Mouse (Mus musculus): ENCODE measurements at regions not wholly inside any gene's neighbourhood (a gene's known extent, or its start where the extent isn't known, plus 50 kb on each side); places are given as distances from the start of the nearest gene placed in this dataset.

DNA sequence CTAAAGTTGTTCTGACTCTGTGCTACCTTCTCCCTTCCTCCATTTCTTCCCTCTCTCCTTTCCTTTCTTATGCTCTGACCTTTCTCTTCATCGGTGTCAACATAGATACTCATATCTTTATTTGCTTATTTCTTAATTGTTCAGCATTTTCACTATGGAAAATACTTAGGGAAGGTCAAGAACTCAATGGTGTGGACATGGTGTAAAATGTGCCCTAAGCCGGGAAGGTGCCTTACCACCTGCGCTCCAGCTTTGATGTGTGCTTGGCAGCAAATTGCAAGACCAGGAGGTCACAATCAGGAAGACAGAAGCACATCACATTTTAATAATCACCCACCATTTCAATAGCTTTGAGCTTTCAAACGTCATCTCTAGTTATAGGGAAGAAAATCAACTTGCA, 324.0 kb upstream of the Meis1 start:
- WGBS (ENCODE audit: insufficient replicate concordance) = 59% methylated on average over 4 of the region's 4 CpGs
- H3K27me3 ChIP-seq (ENCODE audit: control insufficient read depth, insufficient read depth, low read length) = no peaks in the 10 kb centered on the region
- TF ChIP-seq CTCF (IDR thresholded peaks at IDR 0.05; ENCODE audit: low read depth) (no peak), EP300 (IDR thresholded peaks at IDR 0.05; ENCODE audit: low read depth) (no peak)
- no peak overlapping the region for H3K4me3 ChIP-seq (ENCODE audit: insufficient read depth in 1 of 2, low read depth in 2 of 2, low read length in 2 of 2)
- no peak overlapping the region for H3K27ac ChIP-seq
- no peaks in the 10 kb centered on the region for H3K36me3 ChIP-seq (replicated peaks; ENCODE audit: control insufficient read depth, insufficient read depth, low read depth)
- no peaks in the 10 kb centered on the region for H3K4me1 ChIP-seq (replicated peaks; ENCODE audit: control insufficient read depth in 2 of 2, insufficient read depth in 2 of 2, low read length in 1 of 2)
- ATAC-seq (ENCODE audit: insufficient read depth) (no peak), DNase-seq (ENCODE audit: low read depth in 3 of 3, low spot score in 3 of 3) (no peak)
- H3K9me3 ChIP-seq (ENCODE audit: control insufficient read depth, low read length) = no peaks in the 10 kb centered on the region
- no peak overlapping the region for H3K9ac ChIP-seq (replicated peaks)
- no peak overlapping the region for H3K4me2 ChIP-seq (ENCODE audit: low read depth)

DNA sequence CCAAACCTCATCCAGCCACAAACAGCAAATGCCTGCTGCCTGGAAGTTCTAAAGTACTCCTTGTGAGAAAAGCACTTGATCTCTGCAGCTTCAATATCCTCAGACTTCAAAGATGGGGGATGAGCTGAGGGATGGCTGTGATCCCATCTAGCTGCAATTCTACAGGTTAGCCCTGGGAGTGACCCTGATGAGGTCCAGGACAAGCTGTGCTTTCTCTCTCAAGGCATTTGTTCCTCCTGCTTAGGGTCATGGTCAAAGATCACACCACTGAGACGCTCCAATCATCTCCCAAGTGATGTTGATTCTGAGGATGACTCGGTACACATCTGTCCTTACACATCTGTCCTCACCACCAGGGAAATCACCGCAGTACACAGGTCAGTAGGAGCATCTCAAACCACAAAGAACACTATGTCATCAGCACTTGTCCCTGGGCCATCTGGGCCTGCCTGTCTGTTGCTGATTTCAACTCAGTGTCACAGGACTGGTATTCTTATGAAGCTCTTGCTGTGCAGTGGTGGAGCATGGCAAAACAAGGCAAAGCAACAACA, 327.6 kb upstream of the Meis1 start:
- DNase-seq (ENCODE audit: low read depth in 3 of 3, low spot score in 3 of 3) = no peak
- Histone ChIP-seq H3K9me3 (ENCODE audit: control insufficient read depth, low read length) (no peaks in the 10 kb centered on the region), H3K9ac (replicated peaks) (no peak overlapping the region), H3K36me3 (replicated peaks; ENCODE audit: control insufficient read depth, insufficient read depth, low read depth) (no peaks in the 10 kb centered on the region), H3K4me1 (replicated peaks; ENCODE audit: control insufficient read depth in 2 of 2, insufficient read depth in 2 of 2, low read length in 1 of 2) (no peaks in the 10 kb centered on the region), H3K4me2 (ENCODE audit: low read depth) (no peak overlapping the region), H3K27me3 (ENCODE audit: control insufficient read depth, insufficient read depth, low read length) (no peaks in the 10 kb centered on the region), H3K27ac (no peak overlapping the region), H3K4me3 (ENCODE audit: insufficient read depth in 1 of 2, low read depth in 2 of 2, low read length in 2 of 2) (no peak overlapping the region)
- WGBS (ENCODE audit: insufficient replicate concordance) = 62% methylated on average over 3 of the region's 3 CpGs
- TF ChIP-seq EP300 (IDR thresholded peaks at IDR 0.05; ENCODE audit: low read depth) (no peak), CTCF (IDR thresholded peaks at IDR 0.05; ENCODE audit: low read depth) (no peak)
- ATAC-seq (ENCODE audit: insufficient read depth) = no peak

DNA sequence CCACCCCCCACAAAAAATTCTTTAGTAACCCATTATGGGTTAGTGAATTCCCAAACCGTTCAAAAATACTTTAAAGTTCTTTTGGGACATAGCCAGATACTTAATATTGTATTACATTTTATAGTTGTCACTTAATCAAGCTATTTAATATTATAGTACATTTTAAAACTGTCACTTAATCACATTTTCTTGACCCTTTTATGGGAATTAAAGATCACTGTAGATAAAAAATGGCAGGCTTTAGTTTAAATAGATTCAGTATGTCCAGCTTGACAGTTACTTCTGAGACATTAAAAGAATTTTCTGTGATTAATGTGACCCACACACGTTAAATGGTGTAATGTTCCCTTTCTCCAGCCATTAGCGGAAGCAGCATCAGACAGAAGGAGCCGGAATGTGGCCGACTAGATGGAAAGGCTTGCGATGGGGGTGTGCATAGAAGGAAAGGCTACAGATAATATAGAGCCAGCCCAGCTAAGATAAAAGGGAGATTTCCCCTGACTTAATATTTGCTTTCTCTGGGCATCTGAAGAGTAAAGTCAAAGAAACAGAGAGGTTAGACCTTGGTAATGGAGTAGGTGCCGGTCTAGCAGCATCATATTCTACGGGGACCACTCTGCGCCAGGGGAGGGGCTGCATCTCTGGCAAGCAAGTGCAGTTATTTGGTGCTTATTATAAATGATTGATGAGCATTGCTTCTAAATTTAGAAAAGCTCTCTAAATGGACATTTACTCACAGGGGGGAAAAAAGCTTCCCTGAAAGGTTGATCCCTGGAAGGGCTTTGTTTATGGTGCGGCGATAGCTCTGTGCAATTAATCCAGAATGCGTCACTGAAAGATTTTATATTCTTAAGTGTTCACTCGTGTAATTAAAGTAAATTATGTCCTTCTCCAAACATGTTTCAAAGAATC, 331.8 kb upstream of the Meis1 start:
- H3K27me3 ChIP-seq (ENCODE audit: control insufficient read depth, insufficient read depth, low read length) = no peaks in the 10 kb centered on the region
- H3K4me3 ChIP-seq (ENCODE audit: insufficient read depth in 1 of 2, low read depth in 2 of 2, low read length in 2 of 2) = no peak overlapping the region
- no peaks in the 10 kb centered on the region for H3K9me3 ChIP-seq (ENCODE audit: control insufficient read depth, low read length)
- DNase-seq (ENCODE audit: low read depth in 3 of 3, low spot score in 3 of 3) = no peak
- TF ChIP-seq EP300 (IDR thresholded peaks at IDR 0.05; ENCODE audit: low read depth) = no peak
- no peak for TF ChIP-seq CTCF (IDR thresholded peaks at IDR 0.05; ENCODE audit: low read depth)
- no peak overlapping the region for H3K27ac ChIP-seq
- 70% methylated on average over 13 of the region's 13 CpGs for WGBS (ENCODE audit: insufficient replicate concordance)
- ATAC-seq (ENCODE audit: insufficient read depth) = no peak
- no peaks in the 10 kb centered on the region for H3K4me1 ChIP-seq (replicated peaks; ENCODE audit: control insufficient read depth in 2 of 2, insufficient read depth in 2 of 2, low read length in 1 of 2)
- H3K36me3 ChIP-seq (replicated peaks; ENCODE audit: control insufficient read depth, insufficient read depth, low read depth) = no peaks in the 10 kb centered on the region
- no peak overlapping the region for H3K9ac ChIP-seq (replicated peaks)
- no peak overlapping the region for H3K4me2 ChIP-seq (ENCODE audit: low read depth)

DNA sequence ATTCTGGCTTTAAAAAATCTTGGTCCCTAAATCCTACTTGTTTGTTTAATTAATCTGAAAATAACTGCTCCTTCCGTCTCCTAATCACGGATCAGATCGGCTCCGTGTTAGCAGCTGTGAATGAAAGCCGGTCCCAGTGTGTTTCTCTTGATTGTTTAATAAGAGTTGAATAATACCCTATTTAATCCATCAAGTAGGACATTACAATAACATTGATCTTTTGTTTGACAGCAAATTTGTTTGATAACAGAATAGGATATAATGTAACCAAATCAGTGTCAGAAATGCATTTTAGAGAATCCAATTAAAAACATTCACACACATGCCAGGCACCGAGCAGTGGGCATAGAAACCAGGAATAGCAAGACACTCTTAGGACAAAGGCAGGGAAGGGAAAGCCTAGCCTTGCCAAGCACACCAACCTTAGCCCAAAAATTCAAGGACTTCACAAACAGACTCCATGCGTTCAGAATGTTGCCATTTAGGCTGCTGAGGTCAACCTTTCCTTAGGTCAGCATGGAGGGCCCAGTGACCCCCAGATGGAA, 332.5 kb upstream of the Meis1 start:
- Histone ChIP-seq H3K4me2 (ENCODE audit: low read depth) (no peak overlapping the region), H3K4me1 (replicated peaks; ENCODE audit: control insufficient read depth in 2 of 2, insufficient read depth in 2 of 2, low read length in 1 of 2) (no peaks in the 10 kb centered on the region), H3K27ac (no peak overlapping the region), H3K9ac (replicated peaks) (no peak overlapping the region), H3K4me3 (ENCODE audit: insufficient read depth in 1 of 2, low read depth in 2 of 2, low read length in 2 of 2) (no peak overlapping the region), H3K36me3 (replicated peaks; ENCODE audit: control insufficient read depth, insufficient read depth, low read depth) (no peaks in the 10 kb centered on the region), H3K27me3 (ENCODE audit: control insufficient read depth, insufficient read depth, low read length) (no peaks in the 10 kb centered on the region), H3K9me3 (ENCODE audit: control insufficient read depth, low read length) (no peaks in the 10 kb centered on the region)
- DNase-seq (ENCODE audit: low read depth in 3 of 3, low spot score in 3 of 3) = no peak
- 81% methylated on average over 7 of the region's 7 CpGs for WGBS (ENCODE audit: insufficient replicate concordance)
- TF ChIP-seq CTCF (IDR thresholded peaks at IDR 0.05; ENCODE audit: low read depth) (no peak), EP300 (IDR thresholded peaks at IDR 0.05; ENCODE audit: low read depth) (no peak)
- ATAC-seq (ENCODE audit: insufficient read depth) = no peak

DNA sequence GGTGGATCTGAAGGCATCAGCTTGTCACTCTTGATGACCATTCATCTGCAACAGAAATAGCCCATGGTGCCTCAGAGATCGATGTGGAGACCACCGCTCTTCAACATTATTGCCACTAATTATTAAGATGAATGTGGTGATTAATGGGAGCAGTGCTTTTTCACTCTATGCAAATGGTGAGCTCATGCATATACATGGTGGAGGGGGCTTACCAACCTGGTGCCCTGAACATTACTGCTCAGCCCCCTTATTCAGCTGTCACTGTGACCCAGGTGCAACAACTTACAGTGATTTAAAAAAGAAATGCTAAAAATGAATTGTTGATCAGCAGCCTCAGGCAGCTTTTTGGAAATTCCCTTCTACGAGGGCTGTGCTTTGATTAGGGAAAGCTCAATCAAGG, 334.9 kb upstream of the Meis1 start:
- ATAC-seq (ENCODE audit: insufficient read depth) (no peak), DNase-seq (ENCODE audit: low read depth in 3 of 3, low spot score in 3 of 3) (no peak)
- H3K4me3 ChIP-seq (ENCODE audit: insufficient read depth in 1 of 2, low read depth in 2 of 2, low read length in 2 of 2) = no peak overlapping the region
- no peaks in the 10 kb centered on the region for H3K27me3 ChIP-seq (ENCODE audit: control insufficient read depth, insufficient read depth, low read length)
- no peak overlapping the region for H3K9ac ChIP-seq (replicated peaks)
- no peak overlapping the region for H3K27ac ChIP-seq
- no peaks in the 10 kb centered on the region for H3K36me3 ChIP-seq (replicated peaks; ENCODE audit: control insufficient read depth, insufficient read depth, low read depth)
- no peaks in the 10 kb centered on the region for H3K4me1 ChIP-seq (replicated peaks; ENCODE audit: control insufficient read depth in 2 of 2, insufficient read depth in 2 of 2, low read length in 1 of 2)
- no peaks in the 10 kb centered on the region for H3K9me3 ChIP-seq (ENCODE audit: control insufficient read depth, low read length)
- H3K4me2 ChIP-seq (ENCODE audit: low read depth) = no peak overlapping the region
- TF ChIP-seq CTCF (IDR thresholded peaks at IDR 0.05; ENCODE audit: low read depth) (no peak), EP300 (IDR thresholded peaks at IDR 0.05; ENCODE audit: low read depth) (no peak)
- WGBS (ENCODE audit: insufficient replicate concordance) = 61% methylated on average over 3 of the region's 3 CpGs

Measured in liver, embryonic 14.5 days (tissue).